Mouse (Mus musculus) naive thymus-derived CD4-positive, alpha-beta T cell, adult 2 months (primary cell): ENCODE results near the gene Sec23a.
"Not testable (repeated sequence)": the region's sequence is repeated elsewhere in the genome, so short reads cannot be mapped to it uniquely, and the experiment has no call there.

Experiments
- DNase-seq: peaks from one replicate; pipeline ENCODE4 v3.0.0-alpha.2; 2011; ENCODE audit warnings: low read depth

Sec23a gene

GRCm38 (mm10) chr12:58981178-58981661, 30.6 kb downstream of the Sec23a start:
- not testable (repeated sequence) for DNase-seq

- DNase-seq = peak; percentile 3
Observed at GRCm38 (mm10) chr12:58976966-58977365, 34.9 kb downstream of the Sec23a start.

GRCm38 (mm10) chr12:58964583-58964982, 47.2 kb downstream of the Sec23a start:
- peak; percentile 29 for DNase-seq

- no peak for DNase-seq
Observed at GRCm38 (mm10) chr12:58960844-58961243, 51.0 kb downstream of the Sec23a start.

GRCm38 (mm10) chr12:58956624-58957023, 55.2 kb downstream of the Sec23a start:
- no peak for DNase-seq

GRCm38 (mm10) chr12:58956162-58956561, 55.7 kb downstream of the Sec23a start:
- no peak for DNase-seq

- DNase-seq = no peak
Observed at GRCm38 (mm10) chr12:58947879-58948278, 63.9 kb downstream of the Sec23a start.

- peak; percentile 65 for DNase-seq
Observed at GRCm38 (mm10) chr12:58947231-58947630, 64.6 kb downstream of the Sec23a start.

- DNase-seq = no peak
Observed at GRCm38 (mm10) chr12:58942544-58942943, 69.3 kb downstream of the Sec23a start.

GRCm38 (mm10) chr12:58934580-58934979, 77.2 kb downstream of the Sec23a start:
- DNase-seq = no peak

GRCm38 (mm10) chr12:58924996-58925395, 86.8 kb downstream of the Sec23a start:
- no peak for DNase-seq

GRCm38 (mm10) chr12:58924025-58924424, 87.8 kb downstream of the Sec23a start:
- DNase-seq = no peak

- DNase-seq = no peak
Observed at GRCm38 (mm10) chr12:58920775-58921174, 91.0 kb downstream of the Sec23a start.

- DNase-seq = no peak
Observed at GRCm38 (mm10) chr12:58919516-58919915, 92.3 kb downstream of the Sec23a start.

- DNase-seq = no peak
Observed at GRCm38 (mm10) chr12:58909826-58910225, 102.0 kb downstream of the Sec23a start.
